9 mouse cellular contexts compared by ENCODE assay signal in the genomic region with DNA sequence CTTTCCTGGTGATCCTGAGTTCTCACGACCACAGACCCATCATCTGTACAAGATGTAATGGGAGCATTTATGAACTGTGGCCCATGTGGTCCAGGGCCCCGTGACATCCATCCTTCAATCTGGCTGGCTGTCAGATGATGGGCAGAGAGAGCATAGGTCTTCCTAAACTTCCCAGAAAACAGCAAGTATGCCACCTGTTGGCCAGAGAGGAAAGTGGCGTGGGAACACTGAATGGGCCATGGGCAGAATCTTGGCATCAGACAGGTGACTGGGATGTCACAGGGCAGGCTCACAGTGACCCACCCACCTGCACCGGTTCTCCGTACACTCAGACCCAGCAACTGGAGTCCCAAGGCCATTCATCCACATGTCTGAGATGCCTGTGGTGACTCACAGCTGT. TPM values are rescaled to one million over a fixed set of nuclear protein-coding genes. Genes with fewer than 3 reads are reported as not detected.
DNase-seq lines count a peak whose midpoint lies in the region; ATAC-seq and TF ChIP-seq lines count a peak whose summit lies in the region.
"Had no signal": no experiment of that assay in that cellular context is flagged by ENCODE, and none has a peak within 500 bp of the region (broad histone marks: within the 10 kb centered on the region; RNA-seq: fewer than 3 reads in every experiment).

No protein-coding gene starts in this region.

- no peak for ATAC-seq in kidney, embryonic 14.5 days (ENCODE audit: low FRiP score, low TSS enrichment)

- in situ Hi-C loops in CH12.LX (cut with MboI; ENCODE audit: low pct_ligation_motif_present, low pct_unique_long_range_greater_than_20kb, low sequenced_read_pairs) = loop anchor here (5.0 to 10.0 kb wide), 2 partner anchors 39 to 126 kb away; a partner anchor contains a TSS

- H3K27ac ChIP-seq in kidney, embryonic 14.5 days (ENCODE audit: low read depth, low read length) = no peak overlapping the region
- no peak overlapping the region; the same call in 1 of the 2 replicates for H3K27ac ChIP-seq in CH12.LX (ENCODE audit: insufficient read depth, low read depth)
- H3K27ac ChIP-seq: embryonic facial prominence, embryonic 12.5 days had no signal

- H3K27me3 ChIP-seq in kidney, embryonic 14.5 days (ENCODE audit: control insufficient read depth, insufficient read depth, low read length) = no peaks in the 10 kb centered on the region
- no peaks in the 10 kb centered on the region for H3K27me3 ChIP-seq in CH12.LX (replicated peaks)
- H3K27me3 ChIP-seq: embryonic facial prominence, embryonic 12.5 days had no signal

- no peaks in the 10 kb centered on the region for H3K4me1 ChIP-seq in kidney, embryonic 14.5 days (ENCODE audit: control insufficient read depth, insufficient read depth, low read length)
- peaks cover 29 to 51% of the 10 kb centered on the region in 2 experiments for H3K4me1 ChIP-seq in CH12.LX (ENCODE audit: control insufficient read depth in 1 of 2, insufficient read depth in 2 of 2)
- H3K4me1 ChIP-seq: embryonic facial prominence, embryonic 12.5 days had no signal

- no peaks in the 10 kb centered on the region for H3K9me3 ChIP-seq in kidney, embryonic 14.5 days (ENCODE audit: control insufficient read depth, low read length)
- H3K9me3 ChIP-seq in CH12.LX (replicated peaks; ENCODE audit: low read length) = no peaks in the 10 kb centered on the region
- H3K9me3 ChIP-seq: embryonic facial prominence, embryonic 12.5 days had no signal

- peak; percentile 57 to 89; a peak in 3 of 4 replicates for TF ChIP-seq CTCF in CH12.LX (conservative IDR thresholded peaks at IDR 0.05 in 1 of 2, IDR thresholded peaks at IDR 0.05 in 1 of 2; ENCODE audit: low read depth in 2 of 2, low read length in 2 of 2)

- no peaks in the 10 kb centered on the region for H3K36me3 ChIP-seq in kidney, embryonic 14.5 days (ENCODE audit: control insufficient read depth, insufficient read depth, low read length)
- no peaks in the 10 kb centered on the region for H3K36me3 ChIP-seq in CH12.LX (replicated peaks in 1 of 2; ENCODE audit: control insufficient read depth in 1 of 2, insufficient read depth in 1 of 2, low read length in 1 of 2)
- H3K36me3 ChIP-seq: embryonic facial prominence, embryonic 12.5 days had no signal

- H3K79me2 ChIP-seq in CH12.LX (replicated peaks; ENCODE audit: control insufficient read depth, extremely low read depth, insufficient read depth, poor library complexity, severe bottlenecking) = peaks cover 3% of the 10 kb centered on the region; the same call in 1 of the 2 replicates

- H3K9ac ChIP-seq in kidney, embryonic 14.5 days (ENCODE audit: low read depth, low read length) = no peak overlapping the region
- no peak overlapping the region for H3K9ac ChIP-seq in CH12.LX (ENCODE audit: insufficient read depth, low read depth)
- H3K9ac ChIP-seq: embryonic facial prominence, embryonic 12.5 days had no signal

- peak; percentile 80 for TF ChIP-seq RAD21 in CH12.LX (IDR thresholded peaks at IDR 0.05; ENCODE audit: low read depth, low read length)

- no peak for TF ChIP-seq POLR2A in CH12.LX (IDR thresholded peaks at IDR 0.05; ENCODE audit: low read depth, low read length)

- no peak overlapping the region for H3K4me3 ChIP-seq in kidney, embryonic 14.5 days (ENCODE audit: low read length)
- no peak overlapping the region for H3K4me3 ChIP-seq in CH12.LX (replicated peaks in 1 of 3; ENCODE audit: low read depth in 2 of 3, low read length in 2 of 3, poor library complexity in 1 of 3)
- H3K4me3 ChIP-seq: embryonic facial prominence, embryonic 12.5 days had no signal

- H3K4me2 ChIP-seq in kidney, embryonic 14.5 days (replicated peaks; ENCODE audit: low read depth, low read length) = no peak overlapping the region
- no peak overlapping the region for H3K4me2 ChIP-seq in CH12.LX (ENCODE audit: insufficient read depth, low read depth, poor library complexity, severe bottlenecking)
- H3K4me2 ChIP-seq: embryonic facial prominence, embryonic 12.5 days had no signal

- WGBS in kidney, embryonic 14.5 days = 35% methylated on average over 5 of the region's 5 CpGs

- dilution Hi-C loops in CH12.LX (cut with MboI; ENCODE audit: extremely low pct_ligation_motif_present, extremely low pct_unique_long_range_greater_than_20kb, low sequenced_read_pairs) = no loop called here

- peak; percentile 67 for DNase-seq in kidney, adult 11 months
- peak; percentile 62 for DNase-seq in CH12.LX (ENCODE audit: extremely low read depth)
- DNase-seq in adrenal gland, postnatal 25 days = peak; percentile 59
- peak; percentile 39 to 57 for DNase-seq in heart, postnatal 36 days
- DNase-seq in retina, postnatal 1 day = peak; percentile 73
- no peak for DNase-seq in frontal cortex, postnatal 14 days (ENCODE audit: low spot score in 2 of 2)
- no peak for DNase-seq in frontal cortex, postnatal 25 days (ENCODE audit: low spot score in 2 of 2)

- no peak for TF ChIP-seq EP300 in CH12.LX (IDR thresholded peaks at IDR 0.05; ENCODE audit: low read length)

- intact Hi-C loops in heart, postnatal 36 days (cut with DNase I) = loop anchor here (1.0 to 2.0 kb wide), 2 partner anchors 41 to 128 kb away; a partner anchor contains a TSS

TF ChIP-seq in CH12.LX, 34 proteins besides CTCF, POLR2A, EP300 and RAD21 (continues in another document):
- peak; percentile 88 for TF ChIP-seq SMC3 (IDR thresholded peaks at IDR 0.05; ENCODE audit: low read depth, low read length)
- no peak for TF ChIP-seq NRF1 (IDR thresholded peaks at IDR 0.05; ENCODE audit: low read depth, low read length)
- peak; percentile 39; the same call in 1 of the 2 replicates for TF ChIP-seq BHLHE40 (IDR thresholded peaks at IDR 0.05; ENCODE audit: low read depth, low read length)
- TF ChIP-seq TBP (conservative IDR thresholded peaks at IDR 0.05; ENCODE audit: low read depth, low read length) = no peak
- TF ChIP-seq JUN (IDR thresholded peaks at IDR 0.05; ENCODE audit: insufficient read depth, low read depth, low read length) = no peak
- 0 out of 2 replicates have a peak, but pooled peaks have one; percentile 39 for TF ChIP-seq SIN3A (IDR thresholded peaks at IDR 0.05; ENCODE audit: low read length)
- TF ChIP-seq UBTF (IDR thresholded peaks at IDR 0.05; ENCODE audit: low read depth, low read length) = no peak
- TF ChIP-seq CHD1 (IDR thresholded peaks at IDR 0.05; ENCODE audit: low read depth, low read length) = no peak
- no peak for TF ChIP-seq MAFK (IDR thresholded peaks at IDR 0.05; ENCODE audit: insufficient replicate concordance, low read length)
- no peak for TF ChIP-seq E2F4 (IDR thresholded peaks at IDR 0.05; ENCODE audit: insufficient replicate concordance, low read depth, low read length)
- 0 out of 2 replicates have a peak, but pooled peaks have one; percentile 32 for TF ChIP-seq MXI1 (IDR thresholded peaks at IDR 0.05; ENCODE audit: low read depth, low read length)
- peak; percentile 10; the same call in 1 of the 2 replicates for TF ChIP-seq HCFC1 (IDR thresholded peaks at IDR 0.05; ENCODE audit: low read depth, low read length)
- no peak for TF ChIP-seq ZMIZ1 (IDR thresholded peaks at IDR 0.05; ENCODE audit: low read depth, low read length)
- peak; percentile 42 for TF ChIP-seq USF1 (IDR thresholded peaks at IDR 0.05; ENCODE audit: low read depth, low read length)
- TF ChIP-seq PAX5 (IDR thresholded peaks at IDR 0.05; ENCODE audit: low read length) = no peak
- no peak for TF ChIP-seq JUND (conservative IDR thresholded peaks at IDR 0.05; ENCODE audit: low read depth, low read length)
- TF ChIP-seq MAZ (IDR thresholded peaks at IDR 0.05; ENCODE audit: low read depth, low read length) = no peak
- TF ChIP-seq MEF2A (IDR thresholded peaks at IDR 0.05; ENCODE audit: borderline replicate concordance, low read depth, low read length) = peak; percentile 30; the same call in 1 of the 2 replicates
- TF ChIP-seq GABPA (IDR thresholded peaks at IDR 0.05; ENCODE audit: insufficient replicate concordance, low read depth, low read length) = no peak
- 0 out of 2 replicates have a peak, but pooled peaks have one; percentile 18 for TF ChIP-seq ELF1 (IDR thresholded peaks at IDR 0.05; ENCODE audit: low read depth, low read length)
- no peak for TF ChIP-seq USF2 (conservative IDR thresholded peaks at IDR 0.05; ENCODE audit: low read depth, low read length)

RNA-seq across cellular contexts. Expression of a gene that starts 4.4 kb away (rescaled TPM):
- 30.2 and 34.0 TPM in 2 replicates for polyA plus RNA-seq in kidney, embryonic 14.5 days (2014; fragmentation: Nextera tagmentation; extraction: Ambion mirVana)
- 25.1 and 27.7 TPM in 2 replicates for total RNA-seq in CH12.LX (2012; rRNA removed)
- 17.9 and 19.3 TPM in 2 replicates for total RNA-seq in CH12.LX (2014; rRNA removed)
- 26.3 and 26.4 TPM in 2 replicates for polyA plus RNA-seq in CH12.LX (2012; ENCODE audit: insufficient read length, low read depth)
- 29.2 and 30.2 TPM in 2 replicates for total RNA-seq in adrenal gland, postnatal 25 days (2021)
- total RNA-seq in heart, postnatal 36 days (2021) = 10 to 100 TPM; 14.3 to 14.6 TPM

RNA-seq across cellular contexts. Expression of a gene that starts 6.5 kb away (rescaled TPM):
- polyA plus RNA-seq in kidney, embryonic 14.5 days (2014; fragmentation: Nextera tagmentation; extraction: Ambion mirVana) = 314 and 436 TPM in 2 replicates
- 215 and 223 TPM in 2 replicates for total RNA-seq in CH12.LX (2012; rRNA removed)
- total RNA-seq in CH12.LX (2014; rRNA removed) = 187 and 188 TPM in 2 replicates
- polyA plus RNA-seq in CH12.LX (2012; ENCODE audit: insufficient read length, low read depth) = 202 and 275 TPM in 2 replicates
- total RNA-seq in adrenal gland, postnatal 25 days (2021) = 270 and 317 TPM in 2 replicates
- 100 to 1,000 TPM; 215 to 227 TPM for total RNA-seq in heart, postnatal 36 days (2021)

RNA-seq across cellular contexts. Expression of a gene that starts 23.5 kb away (rescaled TPM):
- polyA plus RNA-seq in kidney, embryonic 14.5 days (2014; fragmentation: Nextera tagmentation; extraction: Ambion mirVana) = 3.3 and 7.5 TPM in 2 replicates
- total RNA-seq in CH12.LX (2012; rRNA removed) (29.2 and 34.9 TPM in 2 replicates), CH12.LX (2014; rRNA removed) (0.65 and 4.4 TPM in 2 replicates)
- polyA plus RNA-seq in CH12.LX (2012; ENCODE audit: insufficient read length, low read depth) = 4.9 and 11.5 TPM in 2 replicates
- total RNA-seq in adrenal gland, postnatal 25 days (2021) = 4.6 and 17.3 TPM in 2 replicates
- total RNA-seq in heart, postnatal 36 days (2021) = 1 to 10 TPM in 1 of 2 experiments, under 1 TPM in 1; 0.65 to 2.5 TPM

RNA-seq across cellular contexts. Expression of a gene that starts 23.8 kb away (rescaled TPM):
- polyA plus RNA-seq in kidney, embryonic 14.5 days (2014; fragmentation: Nextera tagmentation; extraction: Ambion mirVana) = 229 and 294 TPM in 2 replicates
- total RNA-seq in CH12.LX (2012; rRNA removed) = 46.6 and 47.2 TPM in 2 replicates
- 32.6 and 37.9 TPM in 2 replicates for total RNA-seq in CH12.LX (2014; rRNA removed)
- 66.9 and 69.7 TPM in 2 replicates for polyA plus RNA-seq in CH12.LX (2012; ENCODE audit: insufficient read length, low read depth)
- total RNA-seq in adrenal gland, postnatal 25 days (2021) = 42.8 and 60.5 TPM in 2 replicates
- 10 to 100 TPM; 64.1 to 67.4 TPM for total RNA-seq in heart, postnatal 36 days (2021)

RNA-seq across cellular contexts. Expression of a gene that starts 30.4 kb away (rescaled TPM):
- polyA plus RNA-seq in kidney, embryonic 14.5 days (2014; fragmentation: Nextera tagmentation; extraction: Ambion mirVana) = 0.07 and 0.18 TPM in 2 replicates
- 0.97 and 1.4 TPM in 2 replicates for total RNA-seq in CH12.LX (2012; rRNA removed)
- total RNA-seq in CH12.LX (2014; rRNA removed) = 0.23 and 0.31 TPM in 2 replicates
- polyA plus RNA-seq in CH12.LX (2012; ENCODE audit: insufficient read length, low read depth) = 0.93 and 1.4 TPM in 2 replicates
- 1.6 and 2.6 TPM in 2 replicates for total RNA-seq in adrenal gland, postnatal 25 days (2021)
- under 1 TPM; 0.08 TPM for total RNA-seq in heart, postnatal 36 days (2021)

Comparison
In these comparisons a context has a peak if more than half of its experiments do, and no peak if none do; other contexts are left out.
1. DNase-seq: peak in kidney, adult 11 months (single experiment), CH12.LX (single experiment), adrenal gland, postnatal 25 days (single experiment), heart, postnatal 36 days (2 of 2) and retina, postnatal 1 day (single experiment); none in frontal cortex, postnatal 14 days (0 of 2) and frontal cortex, postnatal 25 days (0 of 2).